Mouse (Mus musculus) embryo, embryonic 11.5 days (tissue): ENCODE measurements around the gene Gimap8.

Source experiments
- DNase-seq: peaks from one replicate; pipeline ENCODE4 v3.0.0-alpha.2; 2012; ENCODE audit warnings: low read depth, low spot score

The Gimap8 gene

GRCm38 (mm10) chr6:48637811-48638500 is 9.1 kb upstream of the Gimap8 start:
- DNase-seq = no peak

- no peak for DNase-seq
Measured at GRCm38 (mm10) chr6:48638553-48638952, 8.5 kb upstream of the Gimap8 start.

- DNase-seq = no peak
Measured at GRCm38 (mm10) chr6:48641391-48641790, 5.6 kb upstream of the Gimap8 start.

- DNase-seq = peak; percentile 65
Measured at GRCm38 (mm10) chr6:48642764-48643292, 4.2 kb upstream of the Gimap8 start.

GRCm38 (mm10) chr6:48645660-48646308 is 1.2 kb upstream of the Gimap8 start:
- peak; percentile 64 for DNase-seq

- DNase-seq = no peak
Measured at GRCm38 (mm10) chr6:48646309-48646690, 734 bp upstream of the Gimap8 start.

GRCm38 (mm10) chr6:48647611-48648010 is 577 bp downstream of the Gimap8 start:
- no peak for DNase-seq

- DNase-seq = no peak
Measured at GRCm38 (mm10) chr6:48648779-48649178, 1.7 kb downstream of the Gimap8 start.

GRCm38 (mm10) chr6:48650041-48650440 is 3.0 kb downstream of the Gimap8 start:
- no peak for DNase-seq

- no peak for DNase-seq
Measured at GRCm38 (mm10) chr6:48658721-48659120, 11.7 kb downstream of the Gimap8 start.

- no peak for DNase-seq
Measured at GRCm38 (mm10) chr6:48664750-48665149, 17.7 kb downstream of the Gimap8 start.

GRCm38 (mm10) chr6:48665471-48665870 is 18.4 kb downstream of the Gimap8 start:
- no peak for DNase-seq

- DNase-seq = no peak
Measured at GRCm38 (mm10) chr6:48666159-48666586, 19.1 kb downstream of the Gimap8 start.

GRCm38 (mm10) chr6:48668022-48668421 is 21.0 kb downstream of the Gimap8 start:
- DNase-seq = no peak

GRCm38 (mm10) chr6:48669446-48669969 is 22.5 kb downstream of the Gimap8 start:
- DNase-seq = no peak

- DNase-seq = no peak
Measured at GRCm38 (mm10) chr6:48674291-48675058, 27.4 kb downstream of the Gimap8 start.

GRCm38 (mm10) chr6:48675400-48675930 is 28.4 kb downstream of the Gimap8 start:
- no peak for DNase-seq

- DNase-seq = no peak
Measured at GRCm38 (mm10) chr6:48675931-48676859, 29.2 kb downstream of the Gimap8 start, which contains the start of gene Gimap9. Gimap9 (plus strand) TSS chr6:48676129.

GRCm38 (mm10) chr6:48676860-48677415 is 29.9 kb downstream of the Gimap8 start:
- DNase-seq = no peak
